Mouse (Mus musculus) myocyte (in vitro differentiated cells): ENCODE results near the gene Lat2.

Experiments used
- MAX ChIP-seq: IDR thresholded peaks from one replicate; pipeline ENCODE4 v1.6.1; 2011; ENCODE audit warnings: low read depth, mild to moderate bottlenecking, control low read depth
- MYOD1 ChIP-seq, 3 experiments: IDR thresholded peaks; one replicate each; pipeline ENCODE4 v1.6.1; 2011; ENCODE audit warnings: control low read depth in 2 of 3, low read depth in 2 of 3, mild to moderate bottlenecking in 2 of 3, moderate library complexity in 1 of 3; ENCODE audit not compliant: insufficient read length in 2 of 3, control insufficient read depth in 1 of 3
- POLR2A ChIP-seq: IDR thresholded peaks from one replicate; pipeline ENCODE4 v1.6.1; 2011; ENCODE audit warnings: low read depth, mild to moderate bottlenecking, control low read depth, moderate library complexity; ENCODE audit not compliant: insufficient read length
- SRF ChIP-seq: IDR thresholded peaks from one replicate; pipeline ENCODE4 v1.6.1; 2011; ENCODE audit warnings: low read depth; ENCODE audit not compliant: control insufficient read depth, insufficient read length

DNA sequence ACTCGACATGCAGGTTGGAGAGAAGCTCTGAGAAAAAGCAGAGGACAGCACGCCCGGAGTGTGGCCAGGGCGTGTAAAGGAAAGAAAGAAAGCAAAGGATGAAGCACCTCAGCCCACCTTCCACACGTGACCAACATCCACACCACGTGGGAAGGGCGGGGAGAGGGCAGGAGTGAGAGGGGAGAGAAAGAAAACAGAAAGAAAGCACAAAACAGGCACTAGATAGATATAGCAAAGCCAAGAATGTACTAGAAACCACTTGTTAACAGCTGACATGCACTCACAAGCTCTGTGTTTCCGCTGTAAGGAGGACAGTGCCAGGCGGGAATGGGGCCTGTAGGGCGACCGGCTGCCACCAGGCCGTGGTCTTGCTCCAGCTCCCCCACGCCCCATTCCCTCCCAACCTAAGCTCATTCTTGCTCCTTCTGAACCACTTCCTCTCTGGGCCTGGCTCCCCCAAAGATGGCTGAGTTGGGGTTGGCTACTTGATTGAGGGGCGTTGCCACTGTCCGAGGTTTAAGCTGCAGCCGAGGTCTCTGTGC, 6.3 kb upstream of the Lat2 start:
- no peak for TF ChIP-seq SRF
- TF ChIP-seq POLR2A = no peak
- no peak for TF ChIP-seq MYOD1 (IDR thresholded peaks at IDR 0.05; ENCODE audit: control insufficient read depth in 1 of 3, insufficient read length in 2 of 3, low read depth in 2 of 3)
- no peak for TF ChIP-seq MAX
